Mouse (Mus musculus): ENCODE measurements around the gene Myg1. TPM values are rescaled to one million over a fixed set of nuclear protein-coding genes. Genes with fewer than 3 reads are reported as not detected.

The Myg1 gene
- total and polyA plus RNA-seq, 3 experiments = 105 to 132 (median 121) TPM

- peaks cover 3 to 11% of the 10 kb centered on the region in 2 experiments for H3K36me3 ChIP-seq (replicated peaks in 1 of 2; ENCODE audit: control insufficient read depth in 1 of 2, insufficient read depth in 1 of 2, low read length in 1 of 2)
- H3K79me2 ChIP-seq (replicated peaks; ENCODE audit: control insufficient read depth, extremely low read depth, insufficient read depth, poor library complexity, severe bottlenecking) = no peaks in the 10 kb centered on the region
- in situ Hi-C loops (cut with MboI; ENCODE audit: low pct_ligation_motif_present, low pct_unique_long_range_greater_than_20kb, low sequenced_read_pairs) (loop anchor here (5.0 kb wide), 1 partner anchor 50 kb away; no protein-coding TSS in a partner anchor), dilution Hi-C loops (cut with MboI; ENCODE audit: extremely low pct_ligation_motif_present, extremely low pct_unique_long_range_greater_than_20kb, low sequenced_read_pairs) (no loop called here)
- no peak overlapping the region for H3K27ac ChIP-seq (ENCODE audit: insufficient read depth, low read depth)
- no peaks in the 10 kb centered on the region for H3K9me3 ChIP-seq (replicated peaks; ENCODE audit: low read length)
- TF ChIP-seq ZC3H11A (IDR thresholded peaks at IDR 0.05; ENCODE audit: low read depth, low read length) (no peak; the same call in 1 of the 2 replicates), MAZ (IDR thresholded peaks at IDR 0.05; ENCODE audit: low read depth, low read length) (no peak), MAX (IDR thresholded peaks at IDR 0.05; ENCODE audit: low read length) (no peak), MYC (IDR thresholded peaks at IDR 0.05; ENCODE audit: low read depth, low read length) (peak; percentile 60; the same call in 1 of the 2 replicates), HCFC1 (IDR thresholded peaks at IDR 0.05; ENCODE audit: low read depth, low read length) (no peak), JUND (conservative IDR thresholded peaks at IDR 0.05; ENCODE audit: low read depth, low read length) (no peak), PAX5 (IDR thresholded peaks at IDR 0.05; ENCODE audit: low read length) (no peak), USF1 (IDR thresholded peaks at IDR 0.05; ENCODE audit: low read depth, low read length) (no peak), MXI1 (IDR thresholded peaks at IDR 0.05; ENCODE audit: low read depth, low read length) (no peak), POLR2A (IDR thresholded peaks at IDR 0.05; ENCODE audit: low read depth, low read length) (no peak), TCF12 (IDR thresholded peaks at IDR 0.05; ENCODE audit: low read depth, low read length) (no peak), CTCF (conservative IDR thresholded peaks at IDR 0.05 in 1 of 2, IDR thresholded peaks at IDR 0.05 in 1 of 2; ENCODE audit: low read depth in 2 of 2, low read length in 2 of 2) (peak; percentile 29 to 86; a peak in 2 of 4 replicates), TBP (conservative IDR thresholded peaks at IDR 0.05; ENCODE audit: low read depth, low read length) (no peak), MAFK (IDR thresholded peaks at IDR 0.05; ENCODE audit: insufficient replicate concordance, low read length) (no peak), USF2 (conservative IDR thresholded peaks at IDR 0.05; ENCODE audit: low read depth, low read length) (no peak), POLR2AphosphoS2 (IDR thresholded peaks at IDR 0.05; ENCODE audit: low read depth, low read length) (no peak), ZMIZ1 (IDR thresholded peaks at IDR 0.05; ENCODE audit: low read depth, low read length) (no peak), UBTF (IDR thresholded peaks at IDR 0.05; ENCODE audit: low read depth, low read length) (no peak), NELFE (IDR thresholded peaks at IDR 0.05; ENCODE audit: low read depth, low read length) (no peak), ZNF384 (IDR thresholded peaks at IDR 0.05; ENCODE audit: low read depth, low read length) (peak; percentile 80), SIN3A (IDR thresholded peaks at IDR 0.05; ENCODE audit: low read length) (no peak), CHD2 (IDR thresholded peaks at IDR 0.05; ENCODE audit: low read length) (no peak), RCOR1 (conservative IDR thresholded peaks at IDR 0.05; ENCODE audit: low read depth, low read length) (no peak), E2F4 (IDR thresholded peaks at IDR 0.05; ENCODE audit: insufficient replicate concordance, low read depth, low read length) (no peak), SMC3 (IDR thresholded peaks at IDR 0.05; ENCODE audit: low read depth, low read length) (peak; percentile 71), BHLHE40 (IDR thresholded peaks at IDR 0.05; ENCODE audit: low read depth, low read length) (no peak), RAD21 (IDR thresholded peaks at IDR 0.05; ENCODE audit: low read depth, low read length) (peak; percentile 89)
- H3K4me2 ChIP-seq (ENCODE audit: insufficient read depth, low read depth, poor library complexity, severe bottlenecking) = no peak overlapping the region
- H3K27me3 ChIP-seq (replicated peaks) = no peaks in the 10 kb centered on the region
- no peaks in the 10 kb centered on the region for H3K4me1 ChIP-seq (ENCODE audit: control insufficient read depth in 1 of 2, insufficient read depth in 2 of 2)
- peak; percentile 76 for DNase-seq (ENCODE audit: extremely low read depth)
- no peak overlapping the region for H3K4me3 ChIP-seq (replicated peaks in 1 of 3; ENCODE audit: low read depth in 2 of 3, low read length in 2 of 3, poor library complexity in 1 of 3)
- H3K9ac ChIP-seq (ENCODE audit: insufficient read depth, low read depth) = no peak overlapping the region
Observed at GRCm38 (mm10) chr15:102287395-102287794, 44.1 kb upstream of the Myg1 start.
